Mouse (Mus musculus) heart, postnatal 4 days (tissue): Measurements from ENCODE around the gene Igfbp7. TPM values are rescaled to one million over a fixed set of nuclear protein-coding genes. Genes with fewer than 3 reads are reported as not detected.

Source experiments
- DNase-seq: peaks from one replicate; pipeline ENCODE4 v3.0.0; 2021
- total RNA-seq, 2 experiments: library from RNA; stranded (reverse); gene quantifications; 2 replicates each; pipeline ENCODE4 v1.2.3; 2021

The Igfbp7 gene
- total RNA-seq, 2 experiments from 2014 or later, result 210 to 250 TPM

- no peak for DNase-seq
Observed at GRCm38 (mm10) chr5:77378027-77378426, 29.8 kb downstream of the Igfbp7 start.

DNA sequence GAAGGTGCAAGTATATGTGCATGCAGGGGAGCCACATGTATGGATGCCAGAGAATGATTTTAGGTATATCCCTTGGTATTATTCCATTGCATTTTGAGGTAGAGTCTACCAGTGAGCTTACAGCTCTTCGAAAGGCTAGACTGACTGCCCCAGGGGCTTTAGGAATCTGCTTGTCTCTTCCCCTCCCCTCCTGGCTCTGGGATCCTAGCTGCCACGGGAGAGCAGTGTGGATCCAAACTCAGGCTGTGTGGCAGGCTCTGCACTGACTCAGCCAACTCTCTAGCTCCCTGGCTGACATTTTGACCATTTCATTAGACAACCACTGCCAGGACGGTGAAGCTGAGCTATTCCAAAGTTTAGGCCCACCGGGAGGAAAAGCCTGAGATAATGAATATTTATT is 32.3 kb downstream of the Igfbp7 start:
- DNase-seq, result no peak

DNA sequence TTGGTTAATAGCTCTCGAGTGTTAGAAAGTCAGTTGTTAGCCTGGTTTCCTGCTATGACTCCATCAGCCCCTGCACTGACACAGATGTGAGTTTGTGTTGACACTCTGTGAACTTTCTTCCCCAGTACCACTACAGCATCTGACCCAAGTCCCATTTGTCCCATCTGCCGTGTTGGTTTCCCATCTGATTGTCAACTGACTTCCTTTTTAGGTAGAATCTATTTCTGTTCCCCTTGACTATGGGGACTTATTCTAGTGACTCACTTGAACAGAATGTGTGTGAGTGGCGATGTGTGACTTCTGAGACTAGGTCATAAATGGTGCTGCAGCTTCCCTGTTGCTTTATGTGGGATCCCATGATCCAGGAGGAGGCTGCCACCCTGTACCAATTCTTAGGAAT is 32.9 kb downstream of the Igfbp7 start:
- DNase-seq, result no peak

GRCm38 (mm10) chr5:77372778-77373177 is 35.1 kb downstream of the Igfbp7 start:
- DNase-seq, result peak; percentile 60

DNA sequence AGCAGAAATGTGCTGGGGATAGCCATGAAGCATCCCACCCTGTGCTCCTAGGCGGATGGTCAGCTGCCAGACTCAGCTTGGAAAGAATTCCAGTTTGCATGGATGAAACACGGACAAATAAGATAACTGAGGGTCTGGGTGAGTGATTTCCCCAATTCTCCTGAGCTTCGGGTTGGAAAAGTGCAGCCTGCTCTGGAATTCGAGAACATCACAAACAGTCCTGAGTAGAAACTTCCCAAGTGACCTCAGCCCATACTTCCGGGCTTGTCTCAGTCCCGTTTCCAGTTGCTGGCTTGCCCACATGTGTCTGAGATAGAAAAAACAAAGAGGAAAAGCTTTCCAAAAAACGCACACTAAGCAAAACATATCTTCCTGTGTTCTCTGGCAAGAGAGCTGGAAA is 35.6 kb downstream of the Igfbp7 start:
- DNase-seq, result peak; percentile 66

DNA sequence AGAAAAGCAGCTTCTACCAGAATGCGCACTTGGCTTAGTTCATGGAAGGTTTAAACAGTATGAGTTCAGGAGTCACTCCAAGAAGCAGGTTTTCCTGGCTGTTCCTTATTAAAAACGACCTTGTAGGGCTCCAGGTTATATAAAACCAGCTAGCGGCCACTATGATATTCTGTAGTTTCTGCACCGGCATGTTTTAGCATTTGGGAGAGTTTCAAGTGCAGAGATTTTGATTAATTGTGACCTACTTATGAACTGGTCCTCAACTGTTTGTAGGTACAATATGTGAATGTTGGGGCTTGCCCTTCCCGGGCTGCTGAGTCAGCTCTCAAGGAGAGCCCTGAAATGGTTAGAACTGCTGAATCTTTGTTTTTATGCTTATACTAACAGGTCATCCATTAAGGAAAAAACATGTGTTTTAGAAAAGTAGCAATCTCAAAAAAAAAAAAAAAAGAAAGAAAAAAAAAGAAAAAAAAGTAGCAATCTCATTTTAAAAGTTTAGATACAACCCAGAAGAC is 37.4 kb downstream of the Igfbp7 start:
- no peak for DNase-seq

GRCm38 (mm10) chr5:77369394-77369793 is 38.4 kb downstream of the Igfbp7 start:
- DNase-seq, result no peak

GRCm38 (mm10) chr5:77368194-77368593 is 39.6 kb downstream of the Igfbp7 start:
- DNase-seq, result no peak

- no peak for DNase-seq
Observed at GRCm38 (mm10) chr5:77367682-77368081, 40.2 kb downstream of the Igfbp7 start.

DNA sequence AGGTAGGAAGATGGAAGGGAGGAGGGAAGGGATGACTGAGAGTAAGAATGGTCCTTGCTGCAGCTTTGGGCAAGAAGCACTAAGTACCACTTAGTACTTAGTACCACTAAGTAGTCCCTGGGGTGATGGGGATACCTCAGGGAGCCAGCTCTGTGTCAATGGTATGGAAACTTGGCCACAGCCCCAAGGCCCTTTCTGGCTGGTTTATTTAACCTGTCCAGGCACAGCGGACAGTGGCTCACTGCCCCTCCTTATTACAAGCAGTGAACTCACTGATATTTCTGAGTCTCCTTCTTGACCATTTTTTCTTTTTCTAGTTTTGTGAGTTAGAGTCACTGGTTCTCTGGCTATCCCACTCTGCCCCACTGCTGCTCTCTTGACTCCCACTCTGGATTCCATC is 40.7 kb downstream of the Igfbp7 start:
- DNase-seq, result no peak

GRCm38 (mm10) chr5:77366313-77366712 is 41.5 kb downstream of the Igfbp7 start:
- peak; percentile 52 for DNase-seq

GRCm38 (mm10) chr5:77364443-77365038 is 43.3 kb downstream of the Igfbp7 start:
- DNase-seq, result no peak

DNA sequence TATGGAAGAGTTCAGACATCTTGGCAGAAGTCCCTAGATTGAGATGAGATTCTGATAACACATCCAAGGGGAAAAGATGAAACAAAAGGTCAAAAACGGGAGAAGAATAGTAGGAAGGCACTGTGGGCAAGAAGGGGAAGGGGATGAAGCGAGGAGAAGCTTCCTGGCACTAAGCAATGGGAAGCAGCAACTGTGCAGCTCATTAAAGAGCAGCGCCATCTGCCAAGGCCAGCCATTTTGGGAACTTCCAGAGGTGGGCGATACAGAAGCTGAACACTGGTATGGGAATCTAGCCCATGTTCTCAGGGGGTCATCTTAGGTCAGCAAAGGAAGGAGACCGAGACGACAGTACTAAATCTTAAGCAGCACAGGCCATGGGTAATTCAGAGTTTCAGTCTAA is 44.2 kb downstream of the Igfbp7 start:
- no peak for DNase-seq

DNA sequence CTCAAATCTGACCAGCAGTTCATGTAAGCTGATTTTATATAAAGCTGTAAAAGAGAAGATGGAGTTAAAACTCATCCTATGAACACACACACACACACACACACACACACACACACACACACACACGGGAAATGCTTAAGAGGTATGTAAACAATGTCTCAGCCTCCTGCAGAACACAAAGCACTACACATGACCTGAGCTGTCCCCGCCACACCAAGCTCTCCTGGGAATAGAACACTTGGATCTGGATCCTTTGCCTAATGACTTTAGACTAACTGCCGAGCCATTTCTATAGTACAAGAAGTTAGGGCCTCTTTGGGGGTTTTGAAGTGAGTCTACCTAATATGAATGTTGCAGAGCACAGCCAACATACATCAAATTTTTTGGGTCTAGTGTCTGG is 45.7 kb downstream of the Igfbp7 start:
- DNase-seq, result no peak

- DNase-seq, result no peak
Observed at GRCm38 (mm10) chr5:77361006-77361405, 46.8 kb downstream of the Igfbp7 start.

GRCm38 (mm10) chr5:77359971-77360370 is 47.9 kb downstream of the Igfbp7 start:
- no peak for DNase-seq

DNA sequence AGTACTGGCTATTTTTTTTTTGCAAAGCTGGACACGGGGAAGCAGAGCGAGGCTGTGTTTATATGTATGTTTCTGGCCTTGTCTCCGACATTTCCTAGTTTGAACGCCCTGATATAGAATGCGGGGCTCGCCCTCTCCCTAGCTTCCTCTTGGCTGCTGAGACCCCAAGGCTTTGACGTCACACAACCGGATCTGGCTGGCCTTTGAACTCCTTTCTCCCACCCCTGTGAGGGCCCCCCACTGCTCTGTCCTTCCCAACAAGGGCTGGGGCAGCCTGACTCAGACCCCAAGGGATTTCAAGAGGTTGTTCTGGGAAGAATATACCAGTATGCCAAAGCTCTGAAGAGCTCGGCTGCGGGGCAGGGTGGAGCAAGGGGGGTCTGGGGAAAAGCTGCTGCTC is 49.5 kb downstream of the Igfbp7 start:
- DNase-seq, result peak; percentile 72

GRCm38 (mm10) chr5:77357405-77358149 is 50.3 kb downstream of the Igfbp7 start:
- peak; percentile 71 for DNase-seq

DNA sequence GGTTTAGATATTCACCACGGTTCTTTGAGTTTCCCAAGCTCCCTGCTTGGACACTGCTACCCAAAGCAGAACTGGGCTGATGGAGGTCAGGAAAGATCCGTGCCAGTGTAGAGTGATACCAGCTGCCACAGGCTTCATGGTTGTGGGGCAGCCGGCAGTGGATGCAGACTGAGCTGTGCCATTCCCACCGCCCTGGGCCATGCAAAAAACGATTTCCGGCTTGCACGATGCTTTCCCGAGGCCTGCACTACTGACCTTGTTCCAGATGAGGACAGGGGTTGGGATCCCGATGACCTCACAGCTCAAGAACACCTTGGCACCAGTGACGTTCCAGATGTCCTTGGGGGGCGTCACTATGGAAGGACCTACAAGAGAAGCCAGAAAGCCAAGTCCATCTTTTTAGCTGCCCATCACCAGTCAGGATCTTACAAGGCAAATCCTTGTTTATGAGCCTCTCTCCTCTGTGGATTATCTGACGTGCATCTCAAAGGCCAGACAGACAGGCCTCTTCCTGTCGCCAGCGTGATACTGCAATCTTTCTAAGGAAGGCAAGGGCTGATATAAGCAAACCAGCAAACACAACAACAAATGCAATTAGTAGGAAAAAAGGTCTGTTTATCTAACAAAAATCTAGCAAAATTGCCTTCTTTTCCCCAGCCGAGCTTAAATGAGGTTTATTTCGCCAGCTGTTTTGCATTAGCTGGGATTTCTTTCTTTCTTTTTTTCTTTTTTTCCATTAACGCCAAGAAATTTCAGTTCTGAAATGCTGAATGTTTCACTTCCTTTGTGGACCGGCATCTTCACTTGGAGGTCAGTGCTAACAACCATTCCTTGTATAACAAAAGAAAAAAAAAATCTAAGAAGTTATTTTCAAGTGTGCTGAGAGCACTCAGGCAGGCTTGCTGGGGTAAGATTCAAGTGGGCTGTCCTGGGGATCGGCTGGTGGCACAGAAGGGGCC is 52.3 kb downstream of the Igfbp7 start:
- no peak for DNase-seq

GRCm38 (mm10) chr5:77354361-77354787 is 53.5 kb downstream of the Igfbp7 start:
- DNase-seq, result peak; percentile 89

GRCm38 (mm10) chr5:77351691-77352090 is 56.1 kb downstream of the Igfbp7 start:
- no peak for DNase-seq

GRCm38 (mm10) chr5:77349971-77350658 is 57.7 kb downstream of the Igfbp7 start:
- no peak for DNase-seq
